Mouse (Mus musculus) neural tube, embryonic 10.5 days (tissue): ENCODE data around the gene Bcl7b.

Experiments used
- DNase-seq: peaks from one replicate; pipeline ENCODE4 v3.0.0-alpha.2; 2017; ENCODE audit warnings: low spot score; ENCODE audit errors: extremely low spot score

Gene Bcl7b

DNA sequence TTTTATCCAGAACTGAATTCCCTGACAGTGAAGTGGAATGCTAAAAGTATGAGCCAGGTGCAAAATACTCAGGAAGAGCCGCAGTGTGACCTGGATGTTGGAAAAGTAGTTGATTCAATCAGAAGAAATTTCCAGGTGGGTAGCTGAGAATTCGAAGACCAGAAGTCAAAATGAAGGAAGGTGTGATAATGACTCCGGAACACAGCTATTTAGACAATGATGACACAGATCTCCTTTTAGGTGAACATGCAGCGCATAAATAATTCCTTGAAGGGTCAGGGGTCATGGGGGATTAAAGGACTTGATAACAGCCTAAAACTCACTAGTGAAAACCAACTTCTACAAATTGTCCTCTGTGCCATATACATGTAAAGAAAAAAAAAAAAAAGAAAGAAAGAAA, 614 bp upstream of the Bcl7b start:
- no peak for DNase-seq

DNA sequence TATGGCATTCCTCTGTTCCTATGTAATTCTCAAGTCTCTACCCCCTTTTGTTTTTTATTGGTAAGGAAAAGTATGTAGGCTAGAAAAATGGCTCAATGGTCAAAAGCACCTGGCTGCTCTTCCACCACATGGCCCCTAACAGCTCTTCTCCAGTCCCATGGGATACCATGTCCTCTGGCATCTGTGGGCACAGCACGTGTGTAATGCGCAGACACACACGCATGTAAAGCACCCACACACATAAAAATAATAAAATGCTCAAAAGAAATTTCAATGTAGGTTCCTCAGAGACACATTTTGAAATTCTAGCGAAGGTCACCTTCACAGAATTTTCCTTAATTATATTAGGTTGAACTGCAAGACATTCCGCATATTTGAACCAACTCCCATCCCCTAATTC, 1.4 kb downstream of the Bcl7b start:
- DNase-seq = no peak

DNA sequence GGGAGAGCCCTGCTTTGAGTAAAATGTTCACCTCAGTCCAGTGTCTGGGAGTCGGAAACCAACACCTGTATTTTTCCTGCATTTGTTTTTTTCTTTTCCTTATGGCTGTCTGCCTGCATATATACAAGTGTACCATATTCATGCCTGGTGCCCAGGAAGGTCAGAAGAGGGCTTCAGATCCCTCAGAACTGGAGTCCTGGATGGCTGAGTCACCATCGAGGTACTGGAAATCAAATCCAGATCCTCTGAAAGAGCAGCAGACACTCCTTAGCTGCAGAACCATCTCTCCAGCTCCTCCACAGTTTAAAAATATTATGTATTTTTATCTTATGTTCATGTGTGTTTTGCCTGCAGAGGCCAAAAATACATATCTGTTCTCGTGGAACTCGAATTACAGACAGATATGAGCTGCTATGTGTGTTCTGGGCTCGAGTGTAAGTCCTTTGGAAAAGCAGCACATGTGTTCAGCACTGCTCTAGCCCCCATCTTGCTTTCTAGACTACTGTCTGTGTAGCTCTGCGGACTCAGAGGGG, 3.7 kb downstream of the Bcl7b start:
- no peak for DNase-seq

DNA sequence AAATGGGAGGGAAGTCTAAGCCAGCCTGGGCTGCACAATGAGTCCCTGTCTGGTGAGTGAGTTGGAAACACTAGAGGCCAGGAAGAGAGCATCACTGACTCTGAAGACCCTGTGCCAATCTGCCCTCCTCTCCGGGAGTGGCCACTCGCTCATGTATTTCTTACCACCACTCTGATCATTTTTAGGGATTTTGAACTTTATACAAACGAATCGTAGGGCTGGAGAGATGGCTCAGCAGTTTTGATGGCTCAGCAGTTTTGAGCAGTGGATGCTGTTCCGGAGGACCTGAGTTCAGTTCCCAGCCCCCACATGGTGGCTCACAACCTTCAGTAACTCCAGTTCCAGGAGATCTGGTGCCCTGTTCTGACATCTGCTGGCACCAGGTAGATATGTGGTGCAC, 4.9 kb downstream of the Bcl7b start:
- DNase-seq = no peak

DNA sequence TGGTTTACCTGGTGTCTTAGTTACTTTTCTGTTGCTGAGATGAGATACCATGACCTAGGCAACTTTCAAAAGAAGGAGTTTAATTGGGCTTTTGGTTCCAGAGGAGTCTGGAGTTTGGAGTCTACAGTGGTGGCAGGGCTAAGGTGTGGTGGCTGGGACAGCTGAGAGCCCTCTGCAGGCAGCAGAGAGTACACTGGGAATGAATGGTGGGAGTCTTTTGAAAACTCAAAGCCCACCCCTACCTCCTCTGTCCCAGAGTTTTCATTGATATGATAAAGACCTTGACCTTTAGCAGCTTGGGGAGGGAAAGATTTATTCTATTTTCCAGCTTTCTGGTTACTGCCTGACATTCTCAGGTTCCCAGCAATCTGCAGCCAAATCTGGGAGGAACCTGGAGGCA, 7.0 kb downstream of the Bcl7b start:
- DNase-seq = no peak

DNA sequence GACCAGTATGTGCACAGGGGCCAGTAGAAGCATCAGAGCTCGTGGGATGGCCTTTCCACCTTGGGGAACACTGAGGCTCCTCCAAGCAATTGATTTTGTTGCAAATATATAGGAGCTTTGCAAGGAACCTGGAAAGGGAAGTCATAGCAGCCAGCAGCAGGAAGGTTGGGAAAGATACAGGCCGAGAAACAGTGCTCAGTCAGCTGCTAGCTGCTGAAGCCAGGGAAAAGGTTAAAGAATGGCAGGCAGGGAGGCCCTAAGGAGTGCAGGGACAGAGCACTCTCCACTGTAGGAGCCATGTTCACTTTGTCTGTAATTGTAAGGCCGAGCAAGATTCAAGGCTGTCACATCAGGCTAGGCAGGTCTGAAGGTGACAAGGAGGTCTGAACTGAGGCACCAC, 10.4 kb downstream of the Bcl7b start:
- DNase-seq = no peak

DNA sequence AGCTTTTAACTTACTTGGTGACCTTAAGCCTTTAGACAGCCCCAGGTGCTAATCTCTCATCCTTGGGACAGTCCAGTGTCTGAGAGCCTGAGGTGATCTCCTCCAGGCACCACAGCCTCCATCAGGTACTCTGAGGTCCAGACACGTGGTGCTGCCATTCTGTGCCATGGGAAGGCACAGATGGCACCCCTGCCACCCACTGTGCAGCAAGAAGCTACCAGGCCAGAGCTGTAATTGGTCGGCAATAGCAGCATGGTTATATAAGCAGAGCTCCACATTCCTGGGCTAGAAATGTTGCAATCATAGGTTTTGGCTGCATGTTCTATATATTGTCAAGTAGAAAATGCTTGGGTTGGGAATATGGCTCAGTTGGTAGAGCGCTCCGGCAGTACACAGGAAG, 10.9 kb downstream of the Bcl7b start:
- no peak for DNase-seq

DNA sequence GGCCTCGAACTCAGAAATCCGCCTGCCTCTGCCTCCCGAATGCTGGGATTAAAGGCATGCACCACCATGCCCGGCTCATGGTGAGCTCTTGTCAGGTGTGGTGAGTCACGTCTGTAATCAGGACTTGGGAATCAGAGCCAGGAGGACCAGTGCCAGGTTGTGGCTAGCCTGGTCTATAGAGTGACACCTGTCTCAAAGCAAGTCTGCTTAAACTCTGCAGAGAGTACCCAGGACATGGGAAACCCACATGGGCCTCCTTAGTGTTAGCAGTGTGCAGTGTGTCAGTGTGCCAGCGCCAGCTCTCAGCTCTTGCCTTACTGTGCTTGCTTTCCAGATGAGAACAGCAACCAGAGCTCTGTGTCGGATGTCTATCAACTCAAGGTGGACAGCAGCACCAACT, 11.5 kb downstream of the Bcl7b start:
- no peak for DNase-seq

DNA sequence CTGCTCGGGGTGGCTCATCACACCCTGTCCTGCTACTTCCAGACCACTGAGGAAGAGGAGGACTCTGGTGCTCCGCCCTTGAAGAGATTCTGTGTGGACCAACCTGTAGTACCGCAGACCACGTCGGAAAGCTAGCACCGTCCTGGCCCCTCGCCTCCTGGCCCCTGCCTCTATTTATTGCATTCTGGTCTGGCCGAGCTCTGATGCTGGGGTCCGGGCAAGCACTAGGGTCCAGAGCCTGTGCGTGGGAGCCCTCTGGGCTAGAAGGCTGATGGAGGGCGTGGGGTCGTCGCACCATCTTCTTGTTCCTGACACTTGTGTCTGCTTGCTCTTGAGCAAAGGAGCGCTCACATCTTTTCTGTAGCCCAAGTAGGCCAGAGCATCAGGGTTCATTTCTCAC, 12.7 kb downstream of the Bcl7b start:
- DNase-seq = no peak

DNA sequence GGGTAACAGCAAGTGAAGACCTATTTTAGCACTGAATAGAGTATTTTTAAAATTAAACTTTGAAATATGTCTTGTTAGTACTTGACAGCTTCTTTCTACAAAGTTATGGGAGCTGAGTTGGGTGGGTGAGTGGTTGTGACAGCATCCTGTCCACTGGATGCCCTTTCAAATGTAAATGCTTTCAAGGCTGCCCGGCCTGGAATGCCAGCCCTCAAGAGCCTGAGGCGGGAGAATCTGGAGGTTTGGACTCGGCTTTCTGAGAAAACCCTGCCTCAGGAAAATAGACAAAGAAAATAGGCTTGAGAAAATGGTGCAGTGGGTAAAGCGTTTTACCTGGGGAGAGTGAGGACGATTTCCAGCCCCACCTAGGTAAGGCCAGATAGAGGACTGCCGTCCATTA, 13.7 kb downstream of the Bcl7b start:
- no peak for DNase-seq

DNA sequence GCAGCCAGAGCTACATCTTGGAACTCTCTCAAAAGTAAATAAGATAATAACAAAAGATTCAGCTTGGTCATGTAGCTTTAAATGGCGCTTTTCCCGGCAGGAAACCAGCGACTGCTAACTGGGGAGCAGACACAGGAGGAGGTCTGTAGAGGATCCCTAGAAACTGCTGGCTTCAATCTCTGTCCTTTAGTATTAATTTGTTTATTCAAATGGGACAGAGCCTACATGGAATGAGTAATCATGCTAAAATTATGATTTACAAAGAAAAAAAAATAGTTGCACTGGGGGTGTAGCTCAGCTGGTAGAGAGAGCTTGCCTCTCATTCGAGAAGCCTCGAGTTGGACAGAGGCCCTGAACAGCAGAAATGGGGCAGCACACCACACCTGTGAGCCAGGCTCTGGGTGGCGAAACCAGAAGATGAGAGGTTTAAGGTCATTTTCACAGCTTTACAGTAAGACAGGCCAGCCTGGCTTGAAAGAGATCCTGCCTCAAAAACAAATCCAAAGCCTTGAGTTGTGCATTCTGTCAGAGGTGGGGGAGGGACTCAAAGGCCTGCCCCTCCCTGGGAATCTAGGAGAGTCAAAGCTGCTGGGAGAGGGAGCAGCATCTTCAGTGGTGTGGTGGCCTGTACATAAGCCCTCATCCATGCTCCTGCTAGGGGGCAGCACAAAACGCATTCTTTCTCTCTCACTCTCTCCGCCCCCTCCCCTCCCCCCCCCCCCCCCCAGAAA, 15.2 kb downstream of the Bcl7b start:
- no peak for DNase-seq

DNA sequence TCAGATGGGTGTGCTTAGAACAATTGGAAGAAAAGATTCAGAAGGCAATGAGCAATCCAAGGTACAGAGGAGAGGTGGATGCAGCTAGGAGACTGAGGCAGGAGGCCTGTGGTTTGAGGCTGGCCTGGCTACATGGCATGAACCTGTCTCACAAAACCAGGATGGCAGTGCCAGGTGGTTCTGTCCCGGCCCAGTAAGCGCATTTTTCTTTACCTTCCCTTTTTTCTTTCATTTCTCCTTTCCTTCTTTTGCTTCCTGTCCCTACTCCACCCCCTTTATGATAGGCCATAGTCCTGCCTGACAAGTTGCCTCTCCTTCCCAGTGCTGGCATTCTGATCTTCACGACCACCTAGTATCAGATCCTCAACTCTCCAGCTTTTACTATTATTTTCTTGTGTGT, 16.9 kb downstream of the Bcl7b start:
- DNase-seq = no peak

DNA sequence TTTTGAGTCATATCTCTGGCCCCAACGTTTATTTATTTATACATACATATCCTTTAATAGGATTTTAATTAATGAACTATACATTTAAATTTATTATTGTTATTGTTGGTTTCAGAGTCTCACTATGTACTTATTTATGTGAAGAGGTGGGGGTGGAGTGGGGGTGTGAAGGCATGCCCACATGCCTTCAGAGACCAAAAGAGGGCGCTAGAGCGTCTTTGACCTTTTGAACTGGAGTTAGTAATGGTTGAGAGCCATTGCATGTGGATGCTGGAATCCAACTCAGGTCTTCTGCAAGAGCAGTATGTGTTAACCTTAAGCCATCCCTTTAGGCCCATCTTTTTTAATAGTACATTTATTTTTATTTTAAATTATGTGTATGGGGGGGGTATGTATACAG, 17.5 kb downstream of the Bcl7b start:
- DNase-seq = no peak

DNA sequence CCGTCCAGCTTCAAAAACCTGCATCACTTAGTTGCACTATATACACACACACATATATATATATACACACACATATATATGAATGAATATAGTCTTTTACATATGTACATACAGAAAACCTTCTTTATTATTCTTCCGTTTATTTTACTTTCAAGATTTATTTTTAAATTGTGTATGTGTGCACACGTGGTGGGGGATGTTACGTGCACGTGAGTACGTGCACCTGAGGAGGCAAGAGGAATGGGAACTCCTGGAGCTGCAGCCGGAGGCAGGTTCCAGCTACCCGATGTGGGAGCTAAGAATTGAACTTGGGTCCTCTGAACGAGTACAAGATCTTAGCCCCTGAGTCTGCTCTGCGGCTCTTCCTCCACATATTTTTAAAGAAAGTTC, 18.1 kb downstream of the Bcl7b start:
- DNase-seq = no peak

DNA sequence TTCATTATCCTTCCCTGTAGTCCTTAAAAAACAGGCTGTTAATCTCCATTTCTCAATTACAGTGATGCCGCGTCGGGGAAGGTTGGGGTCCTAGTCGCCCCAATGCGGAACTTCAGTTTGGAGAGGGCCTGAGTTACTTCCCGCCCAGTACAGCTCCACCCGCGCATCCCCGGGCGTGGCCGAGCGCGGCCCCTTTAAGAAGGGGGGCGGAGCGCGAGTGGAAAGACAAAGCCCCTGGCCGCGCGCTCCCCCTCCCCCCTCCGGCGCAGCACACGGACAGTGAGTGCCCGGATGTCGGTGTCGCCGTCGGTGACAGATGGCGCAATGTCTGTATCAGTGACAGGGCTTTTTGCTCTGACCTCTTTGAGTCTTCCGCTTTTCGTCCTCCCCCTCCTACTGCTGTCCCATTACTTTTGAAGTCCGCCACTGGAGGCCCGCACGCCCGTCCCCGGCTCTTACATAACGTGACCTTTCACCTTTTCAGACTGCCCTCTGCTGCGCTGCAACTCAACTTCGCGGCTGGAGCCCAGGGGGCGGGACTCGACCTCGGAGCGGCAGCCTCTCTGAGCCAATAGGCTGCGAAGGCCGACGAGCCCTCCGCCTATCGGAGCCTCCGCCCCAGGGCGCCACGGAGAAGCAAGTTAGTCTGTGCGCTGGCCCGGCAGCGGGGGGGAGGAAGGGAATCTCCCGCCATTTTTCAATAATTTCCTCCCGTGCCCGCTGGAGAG, 18.7 kb downstream of the Bcl7b start, which contains the start of gene Baz1b:
Gene Baz1b, plus strand, starts transcription at position 644 of the 728 bp plus-strand sequence.
- DNase-seq = peak; percentile 96

DNA sequence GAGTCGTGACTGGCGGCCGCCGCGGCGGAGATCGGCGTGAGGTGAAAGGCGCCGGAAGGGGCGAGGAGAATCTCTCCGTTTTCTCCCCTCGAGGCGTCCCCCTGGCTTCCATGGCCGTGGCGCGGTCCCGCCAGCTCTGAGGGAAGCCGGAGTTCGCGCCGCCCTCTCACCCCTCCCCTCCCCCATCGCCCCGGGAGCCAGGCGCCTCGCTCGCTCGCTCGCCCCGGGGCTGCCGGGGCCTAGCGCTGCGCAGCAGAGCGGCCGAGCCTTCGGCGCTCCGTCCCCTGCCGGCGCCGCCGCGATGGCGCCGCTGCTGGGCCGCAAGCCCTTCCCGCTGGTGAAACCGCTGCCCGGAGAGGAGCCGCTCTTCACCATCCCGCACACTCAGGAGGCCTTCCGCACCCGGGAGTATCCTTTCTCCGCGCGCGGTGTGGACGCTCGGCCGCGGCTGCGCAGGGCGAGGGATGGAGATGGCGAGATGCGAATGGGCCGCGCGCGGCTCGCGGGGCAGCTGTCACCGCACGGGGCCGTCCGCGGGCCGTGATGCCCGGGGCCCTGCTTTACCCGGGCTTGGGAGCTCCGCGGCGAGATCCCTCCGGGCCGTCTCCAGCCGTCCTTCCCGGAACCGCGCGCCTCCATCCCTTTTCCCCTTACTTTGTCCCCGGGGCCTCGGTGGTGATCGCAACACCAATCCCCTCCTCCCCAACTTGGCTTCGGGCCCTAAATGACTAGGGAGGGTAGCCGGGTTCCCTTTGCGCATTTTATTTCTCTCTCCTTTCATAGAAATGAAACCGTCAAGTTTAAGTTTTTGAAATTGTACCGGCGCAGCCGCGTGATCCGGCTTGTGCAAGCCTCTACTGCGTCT, 19.5 kb downstream of the Bcl7b start:
- DNase-seq = no peak

DNA sequence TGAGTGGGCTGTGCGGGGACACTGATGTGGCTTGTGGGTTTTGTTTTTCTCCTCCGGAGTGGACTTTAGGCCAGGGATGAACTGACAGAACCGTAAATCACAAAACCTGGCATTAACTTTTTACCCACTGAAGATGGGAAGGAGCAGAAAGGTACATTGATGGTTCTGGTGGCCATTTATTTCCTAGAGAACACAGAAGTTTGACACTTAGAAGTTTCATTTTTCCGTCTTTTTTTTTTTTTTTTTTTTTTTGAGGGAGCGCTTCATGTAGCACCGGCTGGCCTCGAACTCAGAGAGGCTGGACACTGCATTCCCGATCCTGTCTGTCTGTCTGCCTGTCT, 20.1 kb downstream of the Bcl7b start:
- no peak for DNase-seq

DNA sequence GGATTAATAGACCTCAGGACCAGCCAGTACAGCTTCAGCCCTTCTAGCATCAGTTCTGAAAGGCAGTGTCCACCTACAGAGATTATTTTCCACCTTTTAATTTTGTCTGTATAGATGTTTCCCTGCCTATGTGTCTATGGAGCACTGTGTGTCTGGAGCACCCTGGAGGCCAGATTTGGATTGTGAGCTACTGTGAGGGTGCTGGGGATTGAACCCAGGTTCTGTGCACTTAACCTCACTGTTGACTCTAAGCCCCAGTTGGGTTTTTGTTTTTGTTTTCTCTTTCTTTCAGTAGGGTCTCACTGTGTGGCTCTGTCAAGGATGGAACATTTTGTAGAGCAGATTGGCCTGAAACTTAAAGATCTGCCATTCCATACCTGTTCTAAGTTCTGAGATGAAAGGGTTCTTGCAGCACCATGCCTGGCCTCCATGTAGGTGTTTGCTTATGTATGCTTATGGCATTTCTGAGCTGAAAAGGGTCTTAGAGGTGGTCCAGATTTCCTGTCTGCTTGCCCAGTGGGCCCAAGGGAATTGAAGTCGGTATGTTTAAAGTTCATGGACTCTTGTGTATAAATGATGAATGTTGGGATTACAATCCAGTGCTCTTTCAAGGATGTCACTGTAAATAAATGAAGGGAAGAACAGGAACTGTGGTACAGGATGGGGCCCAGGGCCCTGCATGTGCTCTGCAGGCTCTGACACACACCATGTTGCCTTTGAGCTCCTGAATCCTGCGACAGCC, 21.4 kb downstream of the Bcl7b start:
- DNase-seq = no peak

DNA sequence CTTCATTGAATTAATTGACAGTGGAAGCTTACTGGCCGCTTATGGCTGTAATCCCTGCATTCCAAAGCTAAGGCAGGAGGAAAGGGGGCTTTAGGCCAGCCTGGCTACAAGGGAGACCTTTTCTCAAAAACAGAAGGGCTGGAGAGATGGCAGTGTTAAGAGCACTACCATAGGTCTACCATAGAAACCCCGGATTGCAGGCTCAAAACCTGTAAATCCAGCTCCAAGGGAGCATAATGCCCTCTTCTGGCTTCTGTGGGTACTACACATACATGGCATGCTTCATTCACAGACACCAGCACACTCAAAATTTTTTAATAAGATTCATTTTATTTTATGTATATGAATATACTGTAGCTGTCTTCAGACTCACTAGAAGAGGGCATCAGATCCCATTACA, 23.5 kb downstream of the Bcl7b start:
- DNase-seq = peak; percentile 66

DNA sequence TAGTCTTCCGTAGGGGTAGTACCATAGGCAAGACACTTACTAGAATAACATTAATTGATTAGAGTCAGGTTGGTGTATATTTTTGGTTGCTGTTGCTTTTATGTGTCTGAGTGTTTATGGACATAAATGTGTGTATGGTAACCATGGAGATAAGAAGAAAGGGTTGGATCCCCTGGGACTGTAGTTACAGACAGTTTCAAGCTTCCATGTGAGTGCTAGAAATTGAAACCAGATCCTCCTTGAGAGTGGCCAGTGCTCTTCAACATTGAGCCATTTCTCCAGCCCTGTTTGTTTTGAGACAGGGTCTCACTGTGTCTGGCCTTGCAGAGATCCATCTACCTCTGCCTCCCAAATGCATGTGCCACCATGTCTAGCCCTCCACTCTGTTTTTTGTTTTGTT, 24.3 kb downstream of the Bcl7b start:
- no peak for DNase-seq

DNA sequence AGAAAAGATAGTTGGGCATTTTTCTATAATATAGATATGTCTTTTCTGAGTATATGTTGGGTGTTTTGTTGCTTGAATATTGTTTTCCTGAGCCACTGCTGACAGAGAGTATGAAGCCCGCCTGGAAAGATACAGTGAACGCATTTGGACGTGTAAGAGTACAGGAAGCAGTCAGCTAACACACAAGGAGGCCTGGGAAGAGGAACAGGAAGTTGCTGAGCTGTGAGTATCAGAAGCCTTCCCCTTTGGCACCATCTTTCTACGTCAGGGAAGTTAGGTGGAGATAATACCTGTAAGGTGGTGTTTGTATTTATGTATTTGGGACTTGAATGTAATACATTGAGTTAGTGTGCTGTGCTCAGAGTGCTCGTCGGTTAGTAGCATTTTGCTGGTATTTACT, 28.3 kb downstream of the Bcl7b start:
- no peak for DNase-seq
